Mouse (Mus musculus): Measurements from ENCODE around the gene Zfx.

- TF ChIP-seq CTCF (IDR thresholded peaks at IDR 0.05; ENCODE audit: low read depth) (no peak), EP300 (IDR thresholded peaks at IDR 0.05; ENCODE audit: low read depth) (no peak)
Measured at GRCm38 (mm10) chrX:94133551-94133950, 10.0 kb upstream of the Zfx start.
